Mouse (Mus musculus): ENCODE data around the gene Cmip.

The Cmip gene

DNA sequence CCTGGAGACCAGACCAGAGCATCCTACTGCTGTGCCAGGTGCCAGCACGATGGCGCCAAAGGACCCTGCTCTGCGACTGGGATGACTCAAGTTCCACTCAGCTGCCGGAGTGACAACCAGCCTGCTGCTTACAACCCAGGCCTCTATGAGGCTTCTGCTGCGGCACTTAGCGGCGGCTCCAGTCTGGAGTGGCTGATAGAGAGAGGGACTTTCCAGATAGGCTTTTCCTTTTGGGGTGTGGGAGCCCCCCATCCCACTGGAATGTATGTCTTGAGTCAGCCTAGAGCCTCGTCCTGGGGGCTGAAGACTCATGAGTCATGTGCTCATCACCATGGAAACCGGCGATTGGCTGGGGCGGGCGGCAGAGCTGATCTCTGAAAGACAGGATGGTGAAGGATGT, 115.2 kb downstream of the Cmip start:
- CTCF ChIA-PET = no interaction called here

DNA sequence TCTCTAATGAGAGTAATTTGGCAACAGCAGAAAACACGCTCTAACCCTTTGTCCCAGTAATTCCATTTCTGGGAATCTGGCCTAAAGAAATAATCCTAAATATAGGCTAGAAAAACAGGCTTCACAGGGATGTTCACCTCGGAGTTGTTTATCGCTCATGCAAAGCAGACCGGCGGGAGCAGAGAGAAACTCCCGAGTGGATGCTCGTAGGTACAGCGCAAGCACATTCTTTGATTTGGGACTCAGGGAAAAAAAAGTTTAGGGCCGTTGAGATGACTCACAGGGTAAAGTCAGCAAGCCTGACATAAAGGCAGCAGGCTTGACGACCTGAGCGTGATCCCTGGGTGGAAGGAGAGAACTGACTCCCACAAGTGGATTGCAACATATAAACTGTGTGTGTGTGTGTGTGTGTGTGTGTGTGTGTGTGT, 116.2 kb downstream of the Cmip start:
- CTCF ChIA-PET = no interaction called here

DNA sequence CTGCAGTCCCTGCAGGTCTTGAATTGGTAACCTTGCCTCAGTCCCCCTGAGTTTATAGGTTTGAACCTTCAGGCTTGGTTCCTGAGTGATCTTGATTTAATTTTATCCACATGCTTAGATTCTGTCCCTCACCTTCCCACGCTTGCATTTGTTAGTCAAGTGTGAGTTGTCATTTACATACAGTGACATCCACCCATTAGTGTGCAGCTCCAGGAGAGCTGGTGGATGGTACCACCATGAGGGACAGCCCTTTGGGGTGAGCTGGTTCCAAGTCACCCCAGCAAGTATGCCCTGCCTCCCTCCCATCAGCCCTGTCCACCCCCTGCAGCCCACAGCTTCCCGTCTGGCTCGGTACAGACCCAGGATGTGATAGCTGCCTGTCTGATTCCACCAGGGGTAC, 117.2 kb downstream of the Cmip start:
- CTCF ChIA-PET = no interaction called here

DNA sequence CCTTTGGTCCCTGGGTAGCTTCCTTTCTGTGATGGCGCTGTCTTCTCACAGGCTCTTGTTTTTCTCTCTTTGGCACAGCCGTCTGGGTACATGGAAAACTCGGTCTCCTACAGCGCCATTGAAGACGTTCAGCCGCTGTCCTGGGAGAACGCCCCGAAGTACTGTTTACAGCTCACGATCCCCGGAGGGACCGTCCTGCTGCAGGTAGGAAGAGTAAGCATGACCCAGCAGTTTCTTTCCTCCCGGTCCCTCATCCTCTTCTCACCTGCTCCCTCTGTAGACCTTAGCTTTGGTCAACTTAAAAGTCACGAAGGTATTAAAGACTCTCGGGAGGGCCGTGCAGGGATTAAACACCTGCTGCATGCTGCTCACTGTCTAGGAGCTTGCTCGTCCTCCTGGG, 120.1 kb downstream of the Cmip start:
- CTCF ChIA-PET = interaction anchor here (1.0 kb wide), 1 partner anchor 9 kb away, joined by 3 read pairs; no protein-coding TSS in a partner anchor

DNA sequence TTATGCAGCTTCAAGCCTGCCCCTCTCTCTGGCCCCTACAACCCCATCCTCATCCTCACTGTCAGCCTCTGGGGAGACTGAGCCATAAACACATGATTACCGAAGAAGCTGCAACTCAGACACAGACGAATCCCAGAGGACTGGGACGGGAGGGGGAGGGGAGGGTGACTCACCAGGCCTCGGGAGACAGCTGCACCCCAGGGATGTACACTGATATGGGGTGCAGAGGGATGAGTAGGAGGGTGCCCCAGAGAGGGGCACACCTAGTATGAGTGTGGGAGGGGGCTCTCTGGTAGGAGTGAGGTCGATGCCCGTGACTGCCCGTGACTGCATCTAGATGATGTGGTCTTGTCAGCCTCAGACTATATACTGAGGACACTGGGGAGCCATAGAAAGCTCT, 121.8 kb downstream of the Cmip start:
- CTCF ChIA-PET = no interaction called here

DNA sequence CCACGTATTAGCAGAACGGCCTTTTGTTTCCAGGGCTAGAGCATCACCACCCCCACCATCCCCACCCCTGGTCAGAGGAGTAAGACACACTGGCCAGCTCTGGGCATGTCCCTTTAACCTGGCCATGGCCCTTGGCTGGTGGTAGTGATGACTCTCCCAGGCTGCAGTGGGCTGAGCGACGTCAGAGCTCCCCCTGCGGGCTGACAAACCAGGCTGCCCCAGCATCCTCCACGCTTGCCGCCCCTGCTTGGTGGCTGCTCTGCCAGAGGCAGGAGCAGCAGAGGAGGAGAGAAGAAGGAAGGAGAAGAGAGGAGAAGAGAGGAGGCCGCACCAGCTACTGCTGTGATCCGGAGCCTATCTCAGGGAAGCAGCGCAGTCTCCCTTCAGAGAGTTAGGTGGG, 122.3 kb downstream of the Cmip start:
- CTCF ChIA-PET = no interaction called here

DNA sequence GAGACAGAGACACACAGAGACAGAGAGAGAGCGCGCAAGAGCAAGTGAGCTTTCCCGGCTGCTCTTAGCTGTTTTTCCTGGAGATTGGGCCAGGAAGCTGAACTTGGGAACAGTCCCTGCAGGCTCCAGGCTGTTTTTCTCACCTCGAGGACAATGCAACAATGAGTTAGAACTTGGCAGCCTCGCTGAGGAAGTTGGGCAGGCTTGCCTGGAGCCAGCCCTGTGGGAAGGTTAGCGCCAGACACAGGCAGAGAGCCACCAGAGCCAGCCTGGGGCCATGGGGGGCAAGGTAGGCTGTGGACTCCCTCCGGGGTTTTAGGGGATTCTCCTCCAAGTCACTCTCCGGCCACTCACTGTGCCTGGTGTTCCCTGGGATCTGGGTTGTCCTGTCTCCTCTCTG, 123.9 kb downstream of the Cmip start:
- CTCF ChIA-PET = no interaction called here

DNA sequence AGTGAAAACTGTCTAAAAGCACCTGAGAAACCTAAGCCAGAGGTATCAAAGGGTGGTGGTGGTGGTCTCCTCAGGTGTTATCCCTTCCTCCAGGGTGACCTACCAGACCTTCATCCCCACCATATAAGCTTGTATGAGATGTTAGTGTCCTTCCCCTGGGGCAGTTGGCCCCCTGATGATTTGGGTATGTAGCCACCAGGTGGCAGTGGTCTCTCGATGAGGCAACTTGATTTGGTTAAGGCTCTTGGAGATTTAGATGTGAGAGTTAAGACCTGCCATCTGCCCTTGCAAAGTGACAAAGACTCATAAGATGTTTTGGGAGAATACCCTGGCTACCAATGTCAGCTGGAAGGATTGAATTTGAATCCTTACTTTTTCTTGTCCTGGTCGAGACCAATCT, 129.3 kb downstream of the Cmip start:
- CTCF ChIA-PET = interaction anchor here (0.8 kb wide), 1 partner anchor 36 kb away, joined by 3 read pairs; no protein-coding TSS in a partner anchor

DNA sequence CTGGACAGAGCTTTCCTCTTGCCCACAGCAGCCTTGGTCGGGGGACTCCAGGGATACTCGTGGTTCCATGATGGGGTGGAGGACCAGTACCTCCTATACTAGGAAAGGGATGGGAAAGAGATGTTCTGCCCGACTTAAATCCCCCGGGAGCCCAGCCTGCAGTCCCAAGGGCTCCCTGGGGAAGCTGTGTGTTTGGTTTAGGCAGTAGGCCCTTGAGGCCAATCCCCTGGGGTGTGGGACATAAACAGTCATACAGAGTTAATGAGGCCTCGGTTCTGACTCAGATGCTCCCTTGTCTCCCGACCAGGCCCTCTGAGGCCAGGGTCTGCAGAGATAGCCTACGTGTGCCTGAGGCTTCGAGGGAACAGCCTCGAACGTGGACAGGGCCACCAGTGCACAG, 130.8 kb downstream of the Cmip start:
- CTCF ChIA-PET = interaction anchor here (0.5 to 0.7 kb wide), 3 partner anchors 121 to 280 kb away, joined by 3 to 7 read pairs (median 7); no protein-coding TSS in a partner anchor

DNA sequence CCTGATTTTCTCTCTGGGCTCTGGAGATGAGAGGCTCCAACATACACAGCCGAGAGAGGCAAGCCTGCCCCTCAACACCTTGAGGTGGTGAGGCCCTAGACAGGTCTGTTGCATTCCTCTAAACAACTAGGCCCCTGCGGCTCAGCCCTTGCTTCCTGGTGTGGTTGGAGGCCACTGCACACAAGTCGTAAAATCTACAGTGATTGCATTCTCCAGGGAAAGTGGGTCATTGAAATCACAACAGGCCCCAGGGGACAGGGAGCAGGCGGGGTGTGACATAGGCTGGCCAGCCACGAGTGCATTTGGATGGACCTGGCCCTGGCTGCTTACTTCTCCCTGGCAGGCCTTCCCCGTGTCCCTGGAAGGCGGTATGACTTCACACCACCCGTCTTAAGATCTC, 131.5 kb downstream of the Cmip start:
- CTCF ChIA-PET = no interaction called here

DNA sequence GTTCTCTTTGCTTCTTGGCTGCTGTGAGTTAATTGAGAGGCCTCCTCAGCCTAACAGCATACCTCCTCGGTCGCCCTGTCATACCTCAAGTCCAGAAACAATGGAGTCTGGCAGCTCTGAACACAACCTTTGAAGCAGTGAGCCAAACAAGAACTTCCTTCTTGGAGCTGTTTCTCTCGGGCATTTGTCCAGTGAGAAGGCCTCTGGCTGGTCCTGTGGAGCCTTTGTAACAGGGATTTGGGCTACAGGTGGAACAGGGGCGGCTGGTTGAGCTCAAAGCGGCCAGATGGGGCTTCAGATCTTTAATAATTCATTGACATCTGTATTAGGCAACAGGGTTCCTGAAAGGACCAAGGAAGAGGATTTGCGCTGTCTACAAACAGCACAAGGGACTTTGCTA, 137.0 kb downstream of the Cmip start:
- CTCF ChIA-PET = no interaction called here

DNA sequence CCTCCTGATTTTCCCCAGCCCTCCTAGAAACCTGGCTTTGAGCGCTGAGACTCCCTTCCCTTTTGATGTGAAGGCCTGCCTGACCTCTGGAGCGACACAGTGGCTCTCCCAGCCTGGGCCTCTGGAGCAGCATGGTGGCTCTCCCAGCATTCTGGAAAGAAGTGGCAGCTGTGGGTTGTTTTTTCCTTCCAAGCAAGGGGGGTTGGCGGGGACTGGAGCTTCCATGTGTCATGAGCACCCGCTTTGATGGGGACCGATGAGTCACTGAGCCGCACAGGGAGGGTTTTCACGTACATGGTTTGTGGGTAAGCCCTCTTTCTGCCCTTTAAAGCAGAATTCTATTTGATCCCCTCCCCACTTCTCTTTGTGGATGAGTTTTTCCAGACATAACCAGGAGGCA, 138.2 kb downstream of the Cmip start:
- CTCF ChIA-PET = no interaction called here

DNA sequence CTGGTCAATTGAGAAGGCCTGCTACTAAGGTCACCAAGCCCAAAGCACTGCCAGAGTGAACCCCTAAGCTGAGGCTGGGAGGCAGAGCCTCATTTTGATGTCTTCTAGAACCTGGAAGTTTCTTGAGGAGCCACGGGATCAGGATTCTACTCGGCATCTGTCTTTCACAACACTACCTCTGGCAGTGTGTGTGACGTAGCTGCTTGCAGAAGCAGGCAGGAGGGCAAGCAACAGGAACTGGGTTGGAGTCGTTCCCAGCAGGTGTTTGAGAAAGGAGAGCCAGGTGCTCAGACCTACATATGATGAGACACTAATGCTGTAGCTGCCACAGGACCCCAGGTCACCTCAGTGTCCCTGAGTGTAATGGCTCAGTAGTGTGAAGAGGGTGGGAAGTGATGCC, 140.0 kb downstream of the Cmip start:
- CTCF ChIA-PET = interaction anchor here (0.8 kb wide), 1 partner anchor 118 kb away, joined by 3 read pairs; no protein-coding TSS in a partner anchor

DNA sequence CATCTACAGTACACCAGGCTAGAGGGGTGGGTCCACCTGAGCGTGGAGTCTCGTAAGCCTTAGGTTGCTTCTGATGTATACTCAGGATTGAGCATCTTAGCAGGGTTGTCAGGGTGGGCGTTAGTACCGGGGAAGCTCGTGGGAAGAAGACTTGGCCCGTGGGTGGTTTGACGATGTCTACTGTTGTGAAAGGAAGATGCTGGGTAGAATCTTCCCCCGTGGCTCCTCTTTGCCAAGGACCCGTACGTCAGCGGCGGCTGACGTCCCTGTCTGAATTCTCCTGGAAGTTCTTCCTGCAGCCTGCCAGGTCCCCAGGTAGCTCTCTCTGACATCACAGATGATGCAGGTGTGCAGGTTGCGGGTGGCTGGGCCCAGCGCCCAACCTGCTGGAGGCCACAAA, 140.9 kb downstream of the Cmip start:
- CTCF ChIA-PET = no interaction called here

DNA sequence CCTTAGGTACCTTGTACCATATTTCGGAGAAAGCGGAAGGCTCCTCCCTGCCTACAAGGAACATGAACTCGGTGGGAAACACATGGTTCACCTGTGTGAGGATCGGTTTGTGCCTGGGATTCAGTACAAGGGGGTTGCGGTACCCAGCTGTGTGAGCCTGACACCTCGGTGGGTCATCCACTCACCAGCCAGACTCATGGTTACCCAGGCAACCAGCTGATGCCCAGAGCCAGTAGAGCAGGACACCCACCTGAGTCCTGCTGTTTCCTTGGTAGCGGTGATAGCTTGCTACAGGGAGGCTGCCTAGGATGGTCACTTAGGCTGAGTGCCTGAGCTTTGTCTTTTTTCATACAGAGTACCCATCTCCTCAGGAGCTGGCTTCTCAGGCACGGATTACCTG, 142.4 kb downstream of the Cmip start:
- CTCF ChIA-PET = no interaction called here

DNA sequence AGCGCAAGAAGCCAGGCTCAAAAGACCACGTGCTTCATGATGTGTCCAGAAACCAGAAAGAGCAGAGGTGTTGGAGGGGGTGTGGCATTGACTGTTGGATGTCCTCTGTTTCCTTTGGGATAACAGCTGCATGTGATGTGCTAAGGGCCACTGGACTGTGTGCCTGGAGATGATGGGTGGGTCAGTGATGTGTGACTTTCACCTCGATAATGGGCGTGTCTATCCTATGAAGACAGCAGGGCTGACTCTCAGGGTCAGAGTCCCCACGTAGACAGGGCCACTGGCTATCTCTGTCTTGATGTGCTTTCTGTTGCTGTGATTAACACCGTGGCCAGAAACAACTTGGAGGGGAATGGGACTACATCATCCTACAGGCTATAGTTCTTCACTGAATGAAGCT, 144.0 kb downstream of the Cmip start:
- CTCF ChIA-PET = interaction anchor here (0.7 kb wide), 1 partner anchor 218 kb away, joined by 7 read pairs; no protein-coding TSS in a partner anchor

DNA sequence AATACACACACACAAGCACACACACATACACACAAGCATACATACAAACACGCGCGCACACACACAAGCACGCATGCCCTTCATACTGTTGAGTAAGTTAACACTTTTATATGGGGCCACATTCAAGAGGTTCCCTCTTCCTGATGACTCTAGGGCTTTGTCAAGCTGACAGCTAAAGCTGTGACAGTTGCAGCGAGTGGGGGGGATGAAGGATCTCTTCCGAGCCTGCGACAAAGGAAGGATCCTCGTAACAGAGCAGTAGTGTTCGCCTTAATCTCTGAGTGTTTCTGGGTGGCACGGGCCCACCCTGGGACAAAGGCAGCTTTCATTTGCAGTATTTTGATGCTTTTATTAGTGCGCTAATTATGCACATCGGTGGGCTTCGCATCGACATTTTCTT, 145.0 kb downstream of the Cmip start:
- CTCF ChIA-PET = no interaction called here

DNA sequence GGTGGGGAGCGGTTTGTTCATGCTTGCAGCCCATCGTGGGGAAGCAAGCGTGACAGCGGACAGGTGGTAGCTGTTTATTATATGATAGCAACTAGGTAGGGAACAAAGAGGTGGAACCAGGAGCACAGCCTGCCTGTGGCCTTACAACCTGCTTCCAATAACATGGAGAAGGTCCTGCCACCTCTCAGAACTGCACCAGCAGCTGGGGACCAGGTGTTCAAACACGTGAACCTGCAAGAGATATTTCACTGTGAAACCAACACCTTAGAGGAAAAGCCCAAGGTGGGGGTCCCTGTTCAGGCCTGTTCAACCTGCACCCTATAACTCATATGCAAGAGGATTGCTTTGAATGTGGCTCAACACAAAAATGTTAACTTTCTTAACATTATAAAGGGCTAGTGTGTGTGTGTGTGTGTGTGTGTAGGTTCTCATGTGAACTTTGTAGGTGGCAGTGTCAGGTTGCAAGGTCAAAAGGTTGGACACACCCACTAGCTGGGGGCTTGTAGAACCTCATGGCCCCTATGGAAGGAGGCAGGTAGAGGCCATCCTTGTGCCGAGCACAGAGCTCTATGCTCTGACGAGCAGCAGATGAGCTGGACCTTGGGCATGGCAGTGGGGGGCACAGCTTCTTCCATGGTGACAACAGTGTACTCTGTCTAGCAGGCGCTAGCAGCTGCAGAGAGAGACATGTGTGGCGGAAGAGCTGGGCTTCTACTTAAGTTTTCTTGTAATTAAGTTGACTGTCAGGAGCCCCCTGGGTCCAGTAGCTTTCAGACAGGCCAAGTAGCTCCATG, 146.2 kb downstream of the Cmip start:
- CTCF ChIA-PET = no interaction called here

DNA sequence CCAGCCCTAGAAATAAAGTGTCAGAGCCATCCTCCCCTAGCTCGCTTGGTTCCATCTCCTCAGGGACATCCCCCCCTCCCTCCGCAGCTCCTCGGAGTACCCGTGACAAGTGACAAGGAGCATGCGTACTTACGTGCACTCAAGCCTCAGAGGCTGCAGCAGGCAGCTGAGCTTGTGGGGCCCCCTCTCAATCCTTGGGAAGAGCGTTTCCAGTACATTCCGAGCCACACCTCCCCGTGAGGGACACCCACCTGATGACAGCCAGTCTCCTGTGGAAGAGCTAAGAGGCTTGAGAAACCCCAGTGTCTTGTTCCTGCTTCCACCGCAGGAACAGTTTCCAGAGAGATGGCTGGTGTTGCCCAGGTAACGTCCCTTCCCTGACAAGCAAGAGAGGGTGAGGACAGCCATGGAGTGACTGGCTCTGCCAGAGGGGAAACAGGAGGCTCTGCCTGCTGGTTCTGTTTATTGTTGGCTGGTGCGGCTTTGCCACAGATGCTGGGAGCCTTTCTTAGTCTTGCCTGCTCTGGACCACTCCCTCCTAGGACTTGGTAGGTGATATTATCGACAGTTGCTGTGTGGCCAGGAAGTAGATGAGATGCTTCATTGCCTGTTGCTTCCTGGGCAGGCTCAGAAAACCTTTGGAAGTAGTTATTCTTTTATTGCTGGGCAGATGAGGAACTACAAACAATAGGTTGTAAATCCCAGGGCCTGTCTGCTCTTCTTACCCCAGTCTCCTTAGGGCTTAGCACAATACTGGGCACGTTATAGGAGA, 147.0 kb downstream of the Cmip start:
- CTCF ChIA-PET = no interaction called here

DNA sequence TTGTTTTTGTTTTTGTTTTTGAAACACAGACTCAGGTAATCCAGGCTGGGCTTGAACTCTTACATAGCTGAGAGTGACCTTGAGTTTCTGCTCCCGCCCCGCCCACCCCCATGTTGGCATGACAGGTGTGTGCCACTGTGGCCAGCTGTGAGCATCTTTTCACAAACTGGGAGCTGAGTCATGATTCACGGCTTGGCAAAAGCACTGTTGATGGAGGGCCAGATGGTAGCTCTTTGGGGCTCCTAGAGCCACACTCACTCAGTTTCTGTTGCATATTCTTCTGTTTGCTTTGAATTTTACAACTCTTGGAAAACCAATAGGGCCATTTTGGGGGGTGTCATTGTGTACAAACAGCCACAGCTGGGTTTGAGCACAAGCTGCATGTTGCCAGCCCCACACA, 149.2 kb downstream of the Cmip start:
- CTCF ChIA-PET = no interaction called here

DNA sequence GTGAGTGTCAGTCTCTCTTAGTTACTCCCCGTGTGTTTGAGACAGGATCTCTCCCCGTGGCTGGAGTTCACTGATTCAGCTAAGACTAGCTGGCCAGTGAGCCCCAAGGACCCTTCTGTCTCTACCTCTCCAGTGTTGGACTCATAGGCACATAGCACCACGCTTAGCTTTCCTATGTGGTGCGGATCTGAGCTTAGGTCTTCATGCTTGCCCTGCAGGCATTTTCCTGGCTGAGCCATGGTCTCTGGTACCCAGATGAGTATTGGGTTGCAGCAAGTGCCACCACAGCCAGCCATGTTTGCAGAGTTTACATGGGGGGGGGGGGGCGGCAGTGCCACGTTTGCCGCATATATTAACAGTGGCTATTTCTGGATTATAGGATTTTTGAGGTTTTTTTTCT, 151.8 kb downstream of the Cmip start:
- CTCF ChIA-PET = interaction anchor here (0.7 kb wide), 1 partner anchor 29 kb away, joined by 5 read pairs; no protein-coding TSS in a partner anchor

DNA sequence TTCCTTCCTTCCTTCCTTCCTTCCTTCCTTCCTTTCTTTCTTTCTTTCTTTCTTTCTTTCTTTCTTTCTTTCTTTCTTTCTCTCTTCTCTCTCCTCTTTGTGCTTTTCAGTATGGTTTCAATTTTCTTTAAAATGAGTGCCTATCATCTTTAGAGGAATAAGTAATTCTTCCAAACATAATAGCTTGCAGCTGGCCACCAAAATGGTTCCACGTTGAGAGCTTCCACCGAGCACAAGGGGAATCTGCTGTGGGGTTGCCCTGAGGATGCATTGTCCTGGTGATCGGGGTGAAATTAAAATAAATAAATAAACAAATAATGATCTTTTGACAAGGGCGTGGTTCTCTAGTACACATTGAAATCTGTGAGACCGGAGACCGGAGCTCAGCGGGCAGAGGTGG, 152.2 kb downstream of the Cmip start:
- CTCF ChIA-PET = no interaction called here

DNA sequence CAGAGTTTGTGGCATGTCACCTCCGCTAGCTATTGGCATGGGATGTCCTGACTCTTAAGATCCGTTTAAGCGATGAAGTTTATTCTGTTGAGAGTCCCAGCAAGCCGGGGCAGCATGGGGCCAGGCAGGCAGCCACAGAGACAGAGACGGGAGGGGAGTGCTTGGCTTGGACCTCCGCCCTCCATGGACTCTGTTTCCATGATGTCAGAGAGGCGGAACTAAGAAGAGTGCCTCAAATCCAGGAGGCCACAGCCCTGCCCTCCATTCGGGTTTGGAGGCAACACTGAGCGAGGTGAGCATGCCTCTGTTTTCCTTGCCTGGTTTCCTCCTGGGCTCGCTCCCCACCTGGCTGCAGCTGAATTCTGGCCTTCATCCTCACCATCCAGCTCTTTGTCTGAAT, 153.5 kb downstream of the Cmip start:
- CTCF ChIA-PET = no interaction called here

Measured in spleen, embryonic (tissue).